Comparison of ENCODE assay signal across 16 mouse cellular contexts in the genomic region with DNA sequence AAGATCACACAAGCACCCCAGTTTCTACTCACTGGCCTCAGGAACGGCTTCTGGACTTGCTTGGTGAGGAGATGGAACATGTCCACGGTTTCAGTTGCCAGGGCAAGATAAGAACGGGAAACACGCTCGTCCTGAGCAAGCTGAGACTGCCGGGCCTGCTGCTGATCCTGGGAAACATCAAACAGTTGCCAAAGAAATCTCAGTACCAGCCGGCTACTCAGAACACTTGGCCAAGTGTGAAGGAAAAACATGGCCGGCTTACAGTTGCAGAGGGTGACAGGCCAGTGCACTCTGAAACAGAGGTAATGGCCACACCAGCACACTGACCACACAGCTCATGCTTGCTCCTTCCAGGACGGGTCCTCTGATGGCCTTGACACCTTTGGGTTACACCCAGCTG. TPM values are rescaled to one million over a fixed set of nuclear protein-coding genes. Genes with fewer than 3 reads are reported as not detected.
DNase-seq lines count a peak whose midpoint lies in the region; ATAC-seq and TF ChIP-seq lines count a peak whose summit lies in the region.
"Had no signal": no experiment of that assay in that cellular context is flagged by ENCODE, and none has a peak within 500 bp of the region (broad histone marks: within the 10 kb centered on the region; RNA-seq: fewer than 3 reads in every experiment).

No protein-coding gene starts in this region.

- TF ChIP-seq EP300 in heart, postnatal 0 days (IDR thresholded peaks at IDR 0.05; ENCODE audit: low read depth): no peak

- no peak overlapping the region for H3K27ac ChIP-seq in heart, postnatal 0 days (ENCODE audit: low read depth)
- no peak overlapping the region for H3K27ac ChIP-seq in forebrain, embryonic 14.5 days (ENCODE audit: low read depth, low read length)
- H3K27ac ChIP-seq: limb, embryonic 15.5 days had no signal

- DNase-seq in cerebellum, adult 11-12 months: peak; percentile 61
- no peak for DNase-seq in cerebellum, adult 11 months
- peak; percentile 36 for DNase-seq in cerebellum, adult 8-10 months
- DNase-seq in heart, adult 11 months: peak; percentile 96
- peak; percentile 58 for DNase-seq in heart, postnatal 0 days (ENCODE audit: low spot score)
- no peak for DNase-seq in left cerebral cortex, postnatal 10 days (ENCODE audit: extremely low spot score in 1 of 2, low spot score in 2 of 2)
- DNase-seq in forebrain, embryonic 14.5 days (ENCODE audit: low spot score): no peak
- no peak for DNase-seq in frontal cortex, postnatal 10 days (ENCODE audit: low spot score in 2 of 2)
- DNase-seq: adrenal gland, adult 2 months; forebrain, postnatal 0 days; lung, postnatal 10 days; right cerebral cortex, postnatal 4 days had no signal

- H3K27me3 ChIP-seq in heart, postnatal 0 days (ENCODE audit: control insufficient read depth, insufficient read depth, low read length): no peaks in the 10 kb centered on the region
- no peaks in the 10 kb centered on the region for H3K27me3 ChIP-seq in forebrain, embryonic 14.5 days (replicated peaks; ENCODE audit: control insufficient read depth, insufficient read depth, low read length)
- H3K27me3 ChIP-seq: limb, embryonic 15.5 days had no signal

- no peaks in the 10 kb centered on the region for H3K9me3 ChIP-seq in heart, postnatal 0 days (replicated peaks; ENCODE audit: control insufficient read depth, low read length)
- no peaks in the 10 kb centered on the region for H3K9me3 ChIP-seq in forebrain, embryonic 14.5 days (replicated peaks; ENCODE audit: control insufficient read depth, low read length)
- H3K9me3 ChIP-seq: limb, embryonic 15.5 days had no signal

- no peak overlapping the region for H3K9ac ChIP-seq in heart, postnatal 0 days (replicated peaks; ENCODE audit: low read depth, low read length)
- no peak overlapping the region for H3K9ac ChIP-seq in forebrain, embryonic 14.5 days (ENCODE audit: low read length)
- H3K9ac ChIP-seq: forebrain, postnatal 0 days; limb, embryonic 15.5 days had no signal

- H3K4me1 ChIP-seq in heart, postnatal 0 days (ENCODE audit: control insufficient read depth, insufficient read depth): 0 out of 2 replicates have a peak, but pooled peaks cover 4% of the 10 kb centered on the region
- H3K4me1 ChIP-seq in forebrain, embryonic 14.5 days (ENCODE audit: control insufficient read depth, insufficient read depth, low read length): no peaks in the 10 kb centered on the region

- H3K4me3 ChIP-seq in heart, postnatal 0 days (ENCODE audit: low read depth, low read length): no peak overlapping the region
- no peak overlapping the region for H3K4me3 ChIP-seq in forebrain, embryonic 14.5 days (ENCODE audit: low read depth, low read length)
- H3K4me3 ChIP-seq: limb, embryonic 15.5 days; myocyte had no signal

- no peak for TF ChIP-seq CTCF in heart, postnatal 0 days (IDR thresholded peaks at IDR 0.05; ENCODE audit: low read depth)

- peaks cover 75% of the 10 kb centered on the region for H3K36me3 ChIP-seq in heart, postnatal 0 days (replicated peaks; ENCODE audit: control insufficient read depth, insufficient read depth, low read length)
- H3K36me3 ChIP-seq in forebrain, embryonic 14.5 days (ENCODE audit: control insufficient read depth, insufficient read depth, low read length): peaks cover 88% of the 10 kb centered on the region

- WGBS in heart, postnatal 0 days: 25% methylated on average over 9 of the region's 9 CpGs
- WGBS in forebrain, embryonic 14.5 days: 93% methylated on average over 9 of the region's 9 CpGs

- intact Hi-C loops in left cerebral cortex, postnatal 10 days (cut with DNase I): no loop called here

- H3K4me2 ChIP-seq in heart, postnatal 0 days (ENCODE audit: low read depth, low read length): no peak overlapping the region
- no peak overlapping the region for H3K4me2 ChIP-seq in forebrain, embryonic 14.5 days (ENCODE audit: low read length)
- H3K4me2 ChIP-seq: limb, embryonic 15.5 days; midbrain, embryonic 11.5 days had no signal

- peak; percentile 42; the same call in 1 of the 2 replicates for ATAC-seq in heart, postnatal 0 days (ENCODE audit: insufficient read depth, low read depth)
- no peak for ATAC-seq in forebrain, embryonic 14.5 days
- ATAC-seq: inflammation-experienced regulatory T-cells, adult 6 months had no signal

RNA-seq across cellular contexts. Expression of a gene that starts 29.9 kb away (rescaled TPM):
- 62.9 and 63.3 TPM in 2 replicates for total RNA-seq in heart, postnatal 0 days (2014; rRNA removed; ENCODE audit: low replicate concordance)
- polyA plus RNA-seq in heart, postnatal 0 days (2015; fragmentation: Nextera tagmentation; extraction: Ambion mirVana): 44.2 and 45.0 TPM in 2 replicates
- total RNA-seq in left cerebral cortex, postnatal 10 days (2021): 100 to 1,000 TPM; 427 to 448 TPM
- 101 and 132 TPM in 2 replicates for polyA plus RNA-seq in forebrain, embryonic 14.5 days (2014; fragmentation: Nextera tagmentation; extraction: Ambion mirVana)

Comparison
In these comparisons a context has a peak if more than half of its experiments do, and no peak if none do; other contexts are left out.
1. DNase-seq: peak in cerebellum, adult 11-12 months (single experiment), cerebellum, adult 8-10 months (single experiment), heart, adult 11 months (single experiment) and heart, postnatal 0 days (single experiment); none in cerebellum, adult 11 months (single experiment), left cerebral cortex, postnatal 10 days (0 of 2), forebrain, embryonic 14.5 days (single experiment) and frontal cortex, postnatal 10 days (0 of 2).